Mouse (Mus musculus): Measurements from ENCODE around the gene Cox15.

The Cox15 gene

DNA sequence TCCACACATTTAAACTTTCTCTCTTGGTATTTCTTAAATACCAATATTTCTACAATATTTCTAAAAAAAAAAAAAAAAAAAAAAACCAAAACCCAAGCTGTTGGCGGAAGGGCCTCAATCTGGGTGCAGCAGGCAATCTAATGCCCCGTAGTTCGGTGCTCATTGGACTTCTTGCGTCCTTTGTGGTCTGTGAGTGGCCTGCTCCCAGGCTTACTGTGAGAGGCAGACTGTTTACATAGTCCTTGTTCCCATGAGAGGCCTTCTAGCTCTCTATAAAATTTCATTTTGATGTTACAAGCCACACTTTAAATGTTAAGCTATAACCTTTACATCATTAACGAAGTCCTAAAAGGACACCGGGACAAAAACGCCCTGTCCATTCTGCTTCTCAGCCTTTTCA, 44.6 kb downstream of the Cox15 start:
- no peak for DNase-seq (ENCODE audit: low spot score)

DNA sequence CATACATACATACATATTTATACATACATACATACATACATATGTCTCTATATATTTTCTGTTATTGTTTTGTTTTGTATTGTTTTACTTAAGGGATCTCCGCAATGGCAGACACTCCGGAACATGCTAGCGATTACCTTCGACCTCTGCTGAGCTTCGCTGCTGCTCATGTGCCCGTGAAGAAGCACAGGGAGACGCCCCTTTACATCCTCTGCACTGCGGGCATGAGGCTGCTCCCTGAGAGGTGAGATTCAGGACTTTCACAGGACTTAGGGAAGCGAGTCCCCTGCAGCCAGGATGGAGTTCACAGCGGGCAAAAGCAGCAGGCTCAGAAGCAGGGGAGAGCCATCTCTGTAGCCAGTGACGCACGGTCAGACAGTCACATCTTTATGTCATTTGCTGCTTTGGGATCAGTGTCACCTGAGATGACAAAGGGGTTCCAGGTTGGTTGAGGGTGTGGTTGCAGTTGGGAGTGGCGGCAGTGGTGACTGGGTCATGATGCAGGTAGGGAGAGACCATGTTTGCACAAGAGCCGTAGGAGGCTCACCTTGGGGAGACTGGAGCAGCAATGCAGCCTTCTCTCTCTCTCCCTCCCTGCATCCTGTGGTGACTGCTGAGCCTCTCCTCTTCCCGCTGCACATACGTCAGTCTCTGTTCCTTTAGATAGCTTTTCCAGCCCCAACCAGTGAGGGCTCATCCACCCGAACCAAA, 47.9 kb downstream of the Cox15 start:
- DNase-seq (ENCODE audit: low spot score): no peak

DNA sequence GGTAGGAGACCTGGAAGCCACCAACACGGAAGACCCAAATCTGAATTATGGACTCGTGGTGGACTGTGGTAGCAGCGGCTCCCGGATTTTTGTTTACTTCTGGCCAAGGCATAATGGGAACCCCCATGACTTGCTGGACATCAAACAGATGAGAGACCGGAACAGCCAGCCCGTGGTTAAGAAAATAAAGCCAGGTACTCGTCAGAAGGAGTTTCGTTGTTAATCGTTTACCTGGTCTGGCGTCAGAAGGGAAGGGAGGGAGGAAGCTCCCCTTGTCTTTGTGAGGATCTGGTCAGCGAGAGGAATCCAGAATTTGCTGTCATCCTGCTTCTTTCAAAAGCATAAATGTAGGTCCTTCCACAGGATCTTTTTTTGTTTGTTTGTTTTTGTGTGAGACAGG, 48.6 kb downstream of the Cox15 start:
- DNase-seq (ENCODE audit: low spot score): no peak

DNA sequence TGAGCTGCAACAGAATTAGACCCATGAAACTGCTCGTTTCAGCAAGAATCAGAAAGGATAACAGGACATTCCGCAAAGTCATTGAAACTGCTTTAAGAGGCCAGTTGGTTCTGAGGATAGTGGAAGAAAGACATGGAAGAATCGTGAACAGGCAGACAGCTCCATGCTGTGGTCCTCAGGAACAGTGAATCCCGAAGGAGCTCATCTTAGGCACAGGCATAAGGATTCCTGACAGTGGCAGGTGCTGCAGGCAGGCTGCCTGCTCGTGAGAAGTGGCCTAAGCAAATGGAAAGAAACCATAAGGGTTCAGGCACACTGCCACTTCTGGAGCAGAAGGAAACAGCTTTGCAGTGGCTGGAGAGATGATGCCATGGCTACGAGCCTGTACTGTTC, 53.0 kb downstream of the Cox15 start:
- DNase-seq (ENCODE audit: low spot score): no peak

DNA sequence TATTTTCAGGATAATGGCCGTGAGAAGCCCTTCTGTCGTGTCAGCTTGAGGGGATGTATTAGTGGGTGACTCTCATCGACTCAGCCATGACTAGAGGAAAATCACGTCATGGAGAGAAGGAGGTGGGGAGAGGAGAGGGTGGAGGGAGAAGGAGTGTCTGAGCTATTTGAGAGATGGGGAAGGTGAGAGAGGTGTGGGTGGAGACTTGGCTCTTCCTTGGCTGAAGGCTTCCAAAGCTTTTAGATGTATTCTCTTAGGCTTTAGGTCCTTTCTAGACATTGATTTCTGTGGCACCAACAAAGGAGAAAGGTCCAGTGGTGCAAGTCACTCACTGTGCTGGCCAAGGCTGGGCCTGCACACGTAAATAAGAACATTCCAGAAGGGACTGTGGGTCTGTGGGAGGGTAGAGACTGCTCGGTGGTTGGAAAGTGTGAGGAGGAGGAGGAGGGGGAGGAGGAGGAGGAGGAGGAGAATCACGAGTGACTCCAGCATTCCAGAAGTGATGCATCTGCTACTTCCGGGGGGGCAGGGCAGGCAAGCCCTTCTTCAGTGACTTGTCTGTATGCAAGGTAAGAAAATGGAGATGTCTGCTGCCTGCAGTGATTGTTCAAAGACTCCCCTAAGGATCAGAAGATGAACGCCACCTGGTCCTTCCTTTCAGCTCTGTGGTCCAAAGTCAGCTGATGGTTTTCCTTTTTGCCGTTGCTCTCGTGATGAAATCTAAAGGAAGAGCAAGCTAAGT, 53.6 kb downstream of the Cox15 start:
- DNase-seq (ENCODE audit: low spot score): no peak

DNA sequence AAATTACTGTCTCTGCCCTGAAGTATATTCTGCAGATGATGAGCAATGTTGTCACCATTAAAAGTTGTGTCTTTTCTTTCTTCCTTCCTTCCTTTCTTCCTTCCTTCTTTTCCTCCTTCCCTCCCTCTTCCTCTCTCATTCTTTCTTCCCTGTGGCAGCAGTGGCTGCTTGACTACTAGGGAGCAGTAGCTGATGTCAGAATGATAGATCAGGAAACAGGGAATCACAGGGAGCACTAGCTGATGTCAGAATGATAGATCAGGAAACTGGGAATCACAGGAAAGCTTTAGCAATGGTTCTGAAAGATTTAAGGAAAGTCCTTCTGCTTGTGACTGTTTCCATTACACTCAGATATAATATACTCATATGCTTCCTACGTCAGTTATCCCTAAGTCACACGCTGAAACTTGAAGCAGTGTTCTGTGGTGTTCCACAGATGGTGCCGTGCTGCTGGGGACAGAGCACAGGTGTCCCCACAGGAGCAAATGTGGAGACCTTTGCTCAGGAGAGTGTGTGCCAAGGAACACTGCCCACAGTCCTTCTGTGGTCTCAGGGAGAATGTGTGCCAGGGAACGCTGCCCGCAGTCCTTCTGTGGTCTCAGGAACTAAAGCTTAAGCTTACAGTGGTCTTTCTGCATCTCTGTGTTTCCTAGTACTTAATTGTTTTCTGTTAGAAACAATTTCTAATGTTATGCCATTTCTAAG, 55.0 kb downstream of the Cox15 start:
- no peak for DNase-seq (ENCODE audit: low spot score)

DNA sequence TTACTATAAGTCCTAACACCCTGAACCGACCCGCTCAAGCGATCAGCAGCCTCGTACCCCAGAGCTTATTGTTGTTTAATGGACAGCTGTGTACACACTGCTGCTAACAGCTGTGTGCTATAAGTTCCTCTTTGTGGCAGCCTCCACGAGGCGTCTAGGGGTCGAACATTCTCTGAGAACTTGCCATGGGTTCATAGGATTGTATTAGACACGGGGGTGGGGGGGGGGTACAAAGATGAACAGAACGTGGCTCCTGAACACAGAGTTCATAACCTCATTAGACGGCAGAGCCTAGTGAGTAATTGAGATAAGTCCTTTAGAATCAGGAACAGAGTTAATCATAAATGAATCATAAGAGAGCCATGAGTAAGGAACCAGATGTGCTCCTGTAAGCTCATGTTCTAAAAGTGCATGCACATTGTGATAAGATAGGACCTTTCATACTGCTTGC, 57.3 kb downstream of the Cox15 start:
- DNase-seq (ENCODE audit: low spot score): no peak

DNA sequence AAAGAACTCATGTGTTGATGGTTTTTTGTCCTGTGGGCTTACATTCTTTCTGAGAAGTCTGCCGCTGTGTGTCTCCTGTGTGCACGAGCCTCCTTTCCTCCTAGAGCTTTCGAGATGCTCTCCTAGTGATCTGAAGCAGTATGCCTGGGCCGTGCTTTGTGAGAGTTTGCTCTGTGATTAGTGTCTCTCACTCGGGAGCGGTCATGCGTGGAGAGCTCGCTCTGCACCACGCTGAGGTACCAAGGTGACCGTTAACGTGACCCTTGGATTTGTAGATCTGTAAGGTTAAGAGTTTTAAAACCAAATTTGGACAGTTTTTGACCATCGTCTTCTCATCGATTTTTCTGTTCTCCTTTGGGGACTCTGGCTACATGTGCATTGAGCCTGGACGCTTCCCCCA, 60.0 kb downstream of the Cox15 start:
- no peak for DNase-seq (ENCODE audit: low spot score)

DNA sequence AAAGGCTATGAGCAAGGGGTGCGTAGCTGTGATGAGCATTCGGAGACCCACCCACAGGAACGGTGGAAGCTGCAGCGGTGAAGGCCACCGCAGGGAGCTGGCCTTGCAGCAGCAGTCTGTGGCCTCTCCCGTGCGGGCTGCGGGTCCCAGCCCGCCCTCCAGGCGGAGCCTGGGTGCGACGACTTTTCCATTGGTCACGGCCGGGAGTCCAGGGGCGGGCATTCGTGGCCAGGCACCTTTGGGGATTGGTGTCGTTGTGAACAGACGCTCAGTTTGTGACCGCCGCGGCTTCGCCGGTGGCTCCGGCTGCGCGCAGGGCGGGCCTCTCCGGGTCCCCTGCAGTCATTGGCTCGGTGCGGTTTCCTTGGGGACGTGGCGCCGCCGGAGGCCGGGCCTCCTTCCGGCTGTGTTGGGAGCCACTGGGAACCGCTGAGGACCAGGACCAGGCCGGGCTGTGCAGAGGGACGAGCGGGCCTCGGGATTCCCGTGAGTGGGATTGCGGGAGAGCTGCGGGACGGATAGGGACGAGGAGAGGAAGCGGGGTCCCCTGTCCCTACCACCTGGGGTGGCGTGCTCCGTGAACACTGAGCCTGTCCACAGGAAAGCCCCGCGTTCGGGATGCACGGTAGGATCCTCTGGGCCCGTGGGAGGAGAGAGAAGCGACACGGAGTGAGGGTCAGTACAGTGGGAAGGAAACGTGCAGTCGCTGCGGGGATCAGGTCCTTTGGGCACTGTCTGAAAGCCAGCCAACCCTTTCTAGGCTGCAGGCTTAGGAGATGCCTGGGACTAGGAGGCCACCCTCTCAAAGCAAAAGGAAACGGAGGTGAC, 63.2 kb downstream of the Cox15 start, which contains the start of gene Entpd7:
Entpd7 (plus strand) TSS at position 254 of the 828 bp plus-strand sequence.
- DNase-seq (ENCODE audit: low spot score): peak; percentile 90
